Mouse (Mus musculus): ENCODE data around the gene Cdc16.

- TF ChIP-seq CTCF (IDR thresholded peaks at IDR 0.05; ENCODE audit: low read depth) = peak; percentile 59
- TF ChIP-seq EP300 (IDR thresholded peaks at IDR 0.05; ENCODE audit: low read depth) = no peak
Observed at GRCm38 (mm10) chr8:13757805-13758727, 590 bp downstream of the Cdc16 start.

Data from heart, postnatal 0 days (tissue).